Mouse (Mus musculus) bone marrow, adult 2 months (tissue): ENCODE measurements at regions not wholly inside any gene's neighbourhood (a gene's known extent, or its start where the extent isn't known, plus 50 kb on each side); places are given as distances from the start of the nearest gene placed in this dataset.

Experiments used
- CTCF ChIP-seq: fragments of 200-500 bp; IDR thresholded peaks from 2 replicates; pipeline ENCODE4 v1.5.1; 2011; ENCODE audit warnings: low read length, control low read depth; ENCODE audit not compliant: control insufficient read depth, insufficient read depth
- POLR2A ChIP-seq: fragments of 200-500 bp; IDR thresholded peaks from 2 replicates; pipeline ENCODE4 v1.6.1; 2011; ENCODE audit warnings: low read depth, mild to moderate bottlenecking, control low read depth, low read length, borderline replicate concordance; ENCODE audit not compliant: control insufficient read depth

DNA sequence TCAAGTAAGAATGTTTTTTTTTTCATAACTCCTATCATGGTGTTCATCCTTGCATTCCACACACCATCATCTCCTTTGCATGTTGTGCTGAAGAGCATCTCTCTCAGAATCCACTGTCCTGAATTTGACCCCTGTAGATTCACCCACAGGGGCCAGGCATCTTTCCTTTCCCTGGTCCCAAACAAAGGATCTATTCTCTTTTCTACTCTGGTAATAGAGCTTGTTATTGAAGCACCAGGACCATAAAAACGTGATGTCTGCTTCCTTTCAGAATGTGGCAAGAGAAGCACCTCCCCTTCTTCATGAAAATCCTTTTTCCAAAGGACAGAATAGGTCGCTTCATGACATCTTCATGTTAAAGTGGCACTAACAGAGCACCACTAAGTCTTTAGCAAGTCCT, 134.4 kb downstream of the Tmem161b start:
- TF ChIP-seq CTCF (no peak), POLR2A (no peak)
